Mouse (Mus musculus) mesoderm, embryonic 11.5 days (tissue): ENCODE measurements around the gene Abcg4.
A peak's percentile ranks its signal among the peaks of the same experiment; 100 is the strongest.
"Not testable (repeated sequence)": the region's sequence is repeated elsewhere in the genome, so short reads cannot be mapped to it uniquely, and the experiment has no call there.

ENCODE experiments used
- DNase-seq: peaks from one replicate; pipeline ENCODE4 v3.0.0-alpha.2; 2012; ENCODE audit warnings: low read depth, low spot score

Abcg4 gene

GRCm38 (mm10) chr9:44288076-44288958 is at the start of gene Abcg4:
Gene Abcg4, minus strand, starts transcription at chr9:44288615.
- DNase-seq, result peak; percentile 25

DNA sequence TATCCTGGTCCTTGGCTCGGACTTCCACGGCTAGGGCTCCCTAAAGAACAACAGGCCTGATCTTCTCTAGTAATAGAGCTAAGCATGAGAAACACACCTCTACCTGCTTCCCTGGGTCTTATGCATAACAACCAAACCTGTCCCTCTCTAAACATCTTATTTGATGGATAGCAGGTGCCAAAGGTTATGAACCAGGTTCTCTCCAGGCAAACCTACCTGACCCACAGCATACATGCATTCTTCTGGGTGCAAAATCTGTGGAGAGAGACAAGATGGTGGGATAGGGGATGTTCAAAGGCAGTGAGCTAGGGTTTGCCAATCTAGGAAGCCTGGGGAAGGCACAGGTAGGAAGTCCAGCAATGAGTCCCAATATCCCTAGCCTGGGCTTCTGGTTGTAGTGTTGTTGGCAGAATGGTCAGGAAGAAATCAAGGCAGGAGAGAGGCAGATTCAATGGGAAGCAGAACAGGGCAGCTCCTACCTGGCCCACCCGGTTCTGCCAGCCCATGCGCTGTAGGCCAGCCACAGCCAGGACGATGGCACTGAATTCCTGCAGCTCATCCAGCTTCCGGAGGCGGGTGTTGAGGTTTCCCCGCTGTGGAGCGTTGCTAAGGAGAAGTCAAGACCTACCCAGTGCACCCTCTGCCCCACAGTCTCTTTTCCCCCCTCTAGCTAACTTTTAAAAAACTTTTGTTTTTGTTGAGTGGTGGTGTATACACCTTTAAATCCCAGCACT is 49.2 kb upstream of the Abcg4 start:
- DNase-seq, result no peak

DNA sequence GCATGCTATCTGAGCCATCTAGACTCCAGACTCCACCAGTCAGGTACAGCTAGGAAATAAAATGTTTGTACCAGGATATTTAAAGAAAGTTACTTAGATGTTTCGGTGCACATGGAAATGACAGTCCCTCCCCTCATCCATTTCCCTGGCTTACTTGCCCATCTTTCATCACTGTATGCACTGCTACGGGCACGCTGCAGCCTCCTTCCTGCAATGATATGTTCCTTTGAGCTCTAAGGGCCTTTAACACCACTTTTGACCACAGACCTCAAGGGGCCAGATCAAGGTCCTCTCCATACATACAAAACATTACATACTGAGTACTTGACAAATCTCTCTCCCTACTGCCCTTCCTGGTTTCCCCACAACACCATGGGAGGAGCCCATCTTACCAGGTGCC is 48.5 kb upstream of the Abcg4 start:
- DNase-seq, result no peak

- not testable (repeated sequence) for DNase-seq
Observed at GRCm38 (mm10) chr9:44336513-44336912, 48.1 kb upstream of the Abcg4 start.

DNA sequence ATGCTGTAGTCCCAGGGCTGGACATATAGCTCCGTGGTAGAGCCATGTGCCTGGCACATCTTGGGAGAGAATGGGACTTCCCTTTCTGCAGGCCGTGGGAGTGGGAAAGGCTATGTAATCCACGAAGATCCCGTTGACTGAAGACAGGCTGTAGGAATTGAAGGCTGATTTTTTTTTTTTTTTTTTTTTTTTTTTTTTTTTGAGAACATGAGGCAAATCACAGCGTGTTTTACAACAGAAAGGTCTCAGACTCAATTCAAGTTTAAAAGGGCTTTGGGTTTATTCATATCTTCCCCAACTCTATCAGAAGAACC is 47.6 kb upstream of the Abcg4 start:
- DNase-seq, result no peak

DNA sequence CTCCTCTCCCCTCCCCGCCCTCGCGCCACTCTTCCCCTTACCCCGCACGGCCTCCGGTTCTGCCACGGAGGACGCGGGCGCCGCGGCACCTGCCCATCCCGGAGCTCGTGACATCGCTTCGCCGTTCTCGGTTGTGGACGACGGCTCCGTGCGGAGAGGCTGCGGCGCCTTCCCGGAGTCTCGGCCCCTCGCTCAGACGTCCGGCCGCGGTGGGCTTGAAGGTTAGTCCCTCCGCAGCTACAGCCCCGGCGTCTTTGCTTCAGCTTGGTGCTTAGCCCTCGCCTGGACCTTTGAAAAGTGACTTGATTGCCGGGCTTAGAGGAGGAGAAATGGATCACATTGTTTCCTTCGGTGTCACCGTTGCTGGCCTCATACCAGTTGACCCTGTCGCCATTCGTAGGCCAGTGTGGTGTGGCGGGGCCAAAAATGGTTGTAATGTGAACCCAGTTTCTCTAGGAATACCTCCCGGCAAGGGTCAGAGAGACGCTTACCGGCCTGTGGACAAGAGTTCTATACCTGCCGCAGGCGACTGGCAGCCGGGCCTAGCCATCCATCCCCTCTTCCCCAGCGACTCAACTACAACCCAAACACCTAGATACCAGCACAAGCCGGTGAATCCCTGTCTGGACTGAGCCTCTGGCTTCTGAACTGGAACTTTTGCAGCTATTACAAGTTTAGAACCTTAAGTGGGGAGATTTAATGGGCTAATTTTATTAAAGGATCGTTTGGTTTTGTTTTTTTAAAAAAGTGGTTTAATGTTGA is 47.1 kb upstream of the Abcg4 start:
- DNase-seq, result peak; percentile 36

GRCm38 (mm10) chr9:44334396-44335330 is 46.2 kb upstream of the Abcg4 start, which contains the start of gene H2afx:
Gene H2afx, plus strand, starts transcription at chr9:44334694.
- DNase-seq, result peak; percentile 100

DNA sequence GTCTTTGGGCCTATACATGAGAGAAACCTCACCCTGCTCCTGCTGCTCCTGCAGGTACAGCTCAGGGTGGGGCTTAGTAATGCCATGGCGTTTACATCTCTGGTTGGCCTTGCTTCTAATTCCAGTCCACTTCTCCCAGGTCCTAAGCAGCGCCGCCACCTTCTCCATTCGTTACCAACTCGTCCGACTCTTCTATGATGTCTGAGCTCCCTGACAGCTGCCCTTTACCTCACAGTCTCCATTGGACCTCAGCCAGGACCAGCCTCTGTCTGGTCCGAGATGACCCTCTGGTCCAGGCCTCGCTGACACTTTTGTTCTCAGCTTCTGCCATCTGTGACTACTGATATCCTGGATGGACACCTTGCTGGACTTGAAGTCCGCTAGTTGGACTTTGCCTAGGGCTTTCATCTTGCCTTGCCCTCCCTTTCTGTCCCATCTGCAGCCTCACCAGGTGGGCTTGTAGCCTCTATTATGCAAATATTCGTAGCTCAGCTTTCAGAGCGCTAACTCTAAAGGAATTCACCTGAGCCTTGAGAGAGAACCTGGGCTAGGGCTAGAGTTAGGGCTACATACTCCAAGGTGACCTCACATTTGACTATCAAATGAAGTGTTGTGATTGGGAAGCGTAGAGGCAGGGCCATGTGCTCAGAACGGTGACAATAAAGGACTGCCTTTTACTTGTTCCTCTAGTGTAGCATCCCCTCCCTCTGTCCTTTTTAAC is 44.7 kb upstream of the Abcg4 start:
- DNase-seq, result no peak

GRCm38 (mm10) chr9:44330736-44331135 is 42.3 kb upstream of the Abcg4 start:
- DNase-seq, result no peak

GRCm38 (mm10) chr9:44327926-44328325 is 39.5 kb upstream of the Abcg4 start:
- no peak for DNase-seq

DNA sequence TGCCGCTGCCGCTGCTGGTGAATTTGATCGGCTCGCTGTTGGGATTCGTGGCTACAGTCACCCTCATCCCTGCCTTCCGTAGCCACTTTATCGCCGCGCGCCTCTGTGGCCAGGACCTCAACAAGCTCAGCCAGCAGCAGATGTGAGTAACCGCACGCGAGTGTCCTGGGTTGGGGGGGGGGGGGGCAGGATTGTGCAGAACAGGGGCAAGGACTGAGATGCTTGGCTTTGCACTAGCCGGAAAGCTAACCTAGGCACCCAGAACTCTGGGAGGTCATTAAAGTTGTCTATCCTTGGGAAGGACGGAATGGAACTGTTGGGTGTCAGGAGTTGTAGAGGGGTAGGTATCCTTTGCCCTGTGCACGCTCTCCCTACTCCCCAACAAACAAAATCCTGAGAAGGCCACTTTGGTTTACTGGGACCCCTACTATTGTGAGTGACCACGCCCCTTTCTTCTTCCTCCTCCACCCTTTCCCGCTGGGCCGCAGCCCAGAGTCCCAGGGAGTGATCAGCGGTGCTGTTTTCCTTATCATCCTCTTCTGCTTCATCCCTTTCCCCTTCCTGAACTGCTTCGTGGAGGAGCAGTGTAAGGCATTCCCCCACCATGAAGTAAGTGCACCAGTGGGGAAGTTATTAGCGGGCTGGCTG is 38.8 kb upstream of the Abcg4 start:
- DNase-seq, result no peak

GRCm38 (mm10) chr9:44326371-44327063 is 38.1 kb upstream of the Abcg4 start:
- DNase-seq, result peak; percentile 81

GRCm38 (mm10) chr9:44325768-44326370 is 37.5 kb upstream of the Abcg4 start, which contains the start of gene Dpagt1:
Gene Dpagt1, plus strand, starts transcription at chr9:44326019.
- no peak for DNase-seq

GRCm38 (mm10) chr9:44325032-44325767 is 36.8 kb upstream of the Abcg4 start:
- DNase-seq, result not testable (repeated sequence)

DNA sequence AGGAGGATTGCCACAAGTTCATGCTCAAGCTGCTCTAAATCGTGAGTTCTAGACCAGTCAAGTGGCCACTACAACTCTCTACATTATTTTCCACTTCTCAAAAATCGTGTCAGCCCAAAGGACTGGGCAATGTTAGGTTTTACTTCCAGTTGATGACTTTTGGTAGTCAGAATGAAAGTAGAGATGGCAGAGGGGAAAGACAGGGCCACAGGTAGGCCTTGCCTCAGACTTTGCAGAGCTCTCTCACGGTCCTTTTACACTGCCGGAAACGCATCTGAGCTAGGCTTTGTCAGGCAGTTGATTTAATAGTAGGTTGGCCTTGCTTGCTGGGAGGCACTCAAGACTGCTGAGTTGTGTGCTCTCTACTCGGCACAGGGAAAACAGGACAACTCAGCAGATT is 35.7 kb upstream of the Abcg4 start:
- DNase-seq, result no peak

- not testable (repeated sequence) for DNase-seq
Observed at GRCm38 (mm10) chr9:44323656-44324055, 35.2 kb upstream of the Abcg4 start.

DNA sequence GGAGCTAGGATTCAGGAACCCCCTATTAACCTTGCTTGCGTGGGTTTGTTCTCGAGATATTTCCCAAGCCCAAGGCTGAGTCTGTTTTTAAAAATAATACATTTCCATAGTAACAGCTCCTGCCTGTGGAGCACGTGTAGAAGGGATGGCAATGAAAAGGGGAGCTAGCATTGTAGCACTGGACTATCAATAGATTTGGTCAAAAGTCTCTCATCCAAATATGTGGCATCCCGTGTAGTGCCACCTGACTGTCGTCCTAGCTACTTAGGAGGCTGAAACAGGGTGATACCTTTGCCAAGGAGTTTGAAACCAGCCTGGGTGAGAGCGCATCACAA is 32.4 kb upstream of the Abcg4 start:
- DNase-seq, result no peak
